ENCODE assay signal across 9 mouse cellular contexts in genomic region chr6:108417508-108417907, GRCm38 (mm10).
DNase-seq lines count a peak whose midpoint lies in the region; ATAC-seq and TF ChIP-seq lines count a peak whose summit lies in the region.
"Had no signal": no experiment of that assay in that cellular context is flagged by ENCODE, and none has a peak within 500 bp of the region (broad histone marks: within the 10 kb centered on the region; RNA-seq: fewer than 3 reads in every experiment).

No protein-coding gene starts in this region.

- WGBS in forebrain, embryonic 12.5 days: 55% methylated on average over 8 of the region's 8 CpGs
- 27% methylated on average over 8 of the region's 8 CpGs for WGBS in hindbrain, postnatal 0 days
- WGBS in midbrain, embryonic 10.5 days: 67% methylated on average over 8 of the region's 8 CpGs

- DNase-seq in gastrocnemius, adult 18-20 months (ENCODE audit: low spot score): peak; percentile 67
- no peak for DNase-seq in gastrocnemius, postnatal 25 days
- DNase-seq in hindbrain, postnatal 0 days (ENCODE audit: low spot score): peak; percentile 84
- peak; percentile 62 to 66 for DNase-seq in left cerebral cortex, adult 2 months (ENCODE audit: extremely low spot score in 1 of 2, low spot score in 2 of 2)
- DNase-seq in midbrain, embryonic 10.5 days (ENCODE audit: low spot score): peak; percentile 47
- DNase-seq in right cerebral cortex, postnatal 36 days (ENCODE audit: low spot score in 2 of 2): peak; percentile 50 to 53
- DNase-seq: liver, embryonic 13.5 days had no signal

- peak; percentile 81 for ATAC-seq in cerebellum, adult (ENCODE audit: insufficient number of reproducible peaks, low FRiP score, low TSS enrichment)
- peak; percentile 83 for ATAC-seq in forebrain, embryonic 12.5 days (ENCODE audit: low FRiP score)
- ATAC-seq in hindbrain, postnatal 0 days: peak; percentile 89

- H3K27ac ChIP-seq in forebrain, embryonic 12.5 days: no peak overlapping the region
- no peak overlapping the region for H3K27ac ChIP-seq in hindbrain, postnatal 0 days
- no peak overlapping the region for H3K27ac ChIP-seq in left cerebral cortex, adult 2 months
- H3K27ac ChIP-seq in midbrain, embryonic 10.5 days (replicated peaks): no peak overlapping the region
- H3K27ac ChIP-seq: liver, embryonic 13.5 days had no signal

- H3K4me2 ChIP-seq in forebrain, embryonic 12.5 days: no peak overlapping the region
- no peak overlapping the region for H3K4me2 ChIP-seq in hindbrain, postnatal 0 days (ENCODE audit: low read depth, low read length)
- H3K4me2 ChIP-seq: liver, embryonic 13.5 days had no signal

- peak; percentile 98 for TF ChIP-seq CTCF in hindbrain, postnatal 0 days (IDR thresholded peaks at IDR 0.05; ENCODE audit: low read depth)
- peak; percentile 91 for TF ChIP-seq CTCF in left cerebral cortex, adult 2 months (IDR thresholded peaks at IDR 0.05)

- H3K4me3 ChIP-seq in forebrain, embryonic 12.5 days (replicated peaks): no peak overlapping the region
- H3K4me3 ChIP-seq in hindbrain, postnatal 0 days (ENCODE audit: low read length): no peak overlapping the region
- H3K4me3 ChIP-seq in left cerebral cortex, adult 2 months: no peak overlapping the region
- no peak overlapping the region for H3K4me3 ChIP-seq in midbrain, embryonic 10.5 days
- H3K4me3 ChIP-seq: liver, embryonic 13.5 days had no signal

- no peaks in the 10 kb centered on the region for H3K9me3 ChIP-seq in forebrain, embryonic 12.5 days
- H3K9me3 ChIP-seq in hindbrain, postnatal 0 days (ENCODE audit: low read length): no peaks in the 10 kb centered on the region
- no peaks in the 10 kb centered on the region for H3K9me3 ChIP-seq in midbrain, embryonic 10.5 days (replicated peaks)
- H3K9me3 ChIP-seq: liver, embryonic 13.5 days had no signal

- intact Hi-C loops in left cerebral cortex, adult 2 months (cut with DNase I): loop anchor here (1.0 to 2.0 kb wide), 2 partner anchors 293 to 319 kb away; no protein-coding TSS in a partner anchor

- H3K4me1 ChIP-seq in forebrain, embryonic 12.5 days: no peaks in the 10 kb centered on the region
- H3K4me1 ChIP-seq in hindbrain, postnatal 0 days (ENCODE audit: insufficient read depth, low read length): no peaks in the 10 kb centered on the region
- H3K4me1 ChIP-seq in midbrain, embryonic 10.5 days: no peaks in the 10 kb centered on the region
- H3K4me1 ChIP-seq: liver, embryonic 13.5 days had no signal

- H3K9ac ChIP-seq in forebrain, embryonic 12.5 days: no peak overlapping the region
- H3K9ac ChIP-seq in hindbrain, postnatal 0 days (replicated peaks; ENCODE audit: low read length): no peak overlapping the region
- H3K9ac ChIP-seq: liver, embryonic 13.5 days had no signal

- no peaks in the 10 kb centered on the region for H3K27me3 ChIP-seq in forebrain, embryonic 12.5 days
- no peaks in the 10 kb centered on the region for H3K27me3 ChIP-seq in hindbrain, postnatal 0 days (ENCODE audit: insufficient read depth, low read length)
- no peaks in the 10 kb centered on the region for H3K27me3 ChIP-seq in midbrain, embryonic 10.5 days (ENCODE audit: low read depth, poor library complexity, severe bottlenecking)
- H3K27me3 ChIP-seq: liver, embryonic 13.5 days had no signal

- no peaks in the 10 kb centered on the region for H3K36me3 ChIP-seq in forebrain, embryonic 12.5 days (replicated peaks)
- H3K36me3 ChIP-seq in hindbrain, postnatal 0 days (ENCODE audit: insufficient read depth, low read length): no peaks in the 10 kb centered on the region
- peaks cover 11% of the 10 kb centered on the region for H3K36me3 ChIP-seq in midbrain, embryonic 10.5 days
